Mouse (Mus musculus): ENCODE results near the gene Nup210.

- no peak for TF ChIP-seq CTCF (IDR thresholded peaks at IDR 0.05; ENCODE audit: insufficient read depth, low read depth, low read length)
- no peak for TF ChIP-seq POLR2A (IDR thresholded peaks at IDR 0.05; ENCODE audit: insufficient read depth, low read depth, low read length)
Measured at GRCm38 (mm10) chr6:91047434-91047833, 69.2 kb downstream of the Nup210 start.

All from olfactory bulb, adult 2 months (tissue).